Mouse (Mus musculus): ENCODE measurements around the gene Gm11563. TPM values are rescaled to one million over a fixed set of nuclear protein-coding genes. Genes with fewer than 3 reads are reported as not detected.
"Not testable (repeated sequence)": the region's sequence is repeated elsewhere in the genome, so short reads cannot be mapped to it uniquely, and the experiment has no call there.

Gm11563 gene
- total RNA-seq (2014; rRNA removed) (not detected in 2 replicates), polyA plus RNA-seq (2012; rRNA removed) (not detected in 2 replicates)

- H3K4me3 ChIP-seq (ENCODE audit: insufficient read depth, low read depth, low read length); H3K4me1 ChIP-seq (ENCODE audit: control insufficient read depth, insufficient read depth, low read length); DNase-seq (ENCODE audit: extremely low read depth, low read depth, low spot score); H3K27me3 ChIP-seq (ENCODE audit: control insufficient read depth, insufficient read depth, low read length); H3K79me2 ChIP-seq (ENCODE audit: control insufficient read depth, insufficient read depth, low read length); H3K27ac ChIP-seq (replicated peaks; ENCODE audit: insufficient read depth, low read depth, low read length); H3K9ac ChIP-seq (ENCODE audit: low read depth, low read length); H3K36me3 ChIP-seq (ENCODE audit: control insufficient read depth, insufficient read depth, low read length): not testable (repeated sequence)
- 77% methylated on average over 10 of the region's 10 CpGs for WGBS
Measured at GRCm38 (mm10) chr11:99658467-99659010, at the start of gene Gm11563. Gene Gm11563 (minus strand): TSS chr11:99658960.

- no peaks in the 10 kb centered on the region for H3K36me3 ChIP-seq (ENCODE audit: control insufficient read depth, insufficient read depth, low read length)
- no peak within 1 kb of the TSS for H3K4me3 ChIP-seq (ENCODE audit: insufficient read depth, low read depth, low read length)
- no peak for DNase-seq (ENCODE audit: extremely low read depth, low read depth, low spot score)
- H3K4me1 ChIP-seq (ENCODE audit: control insufficient read depth, insufficient read depth, low read length): no peaks in the 10 kb centered on the region
- H3K27ac ChIP-seq (replicated peaks; ENCODE audit: insufficient read depth, low read depth, low read length): no peak within 1 kb of the TSS
- no peak within 1 kb of the TSS for H3K9ac ChIP-seq (ENCODE audit: low read depth, low read length)
- 89% methylated on average over 1 of the region's 1 CpGs for WGBS
- no peaks in the 10 kb centered on the region for H3K27me3 ChIP-seq (ENCODE audit: control insufficient read depth, insufficient read depth, low read length)
- H3K79me2 ChIP-seq (ENCODE audit: control insufficient read depth, insufficient read depth, low read length): no peaks in the 10 kb centered on the region
- TF ChIP-seq CTCF (IDR thresholded peaks at IDR 0.05; ENCODE audit: low read depth, low read length) (no peak), POLR2A (IDR thresholded peaks at IDR 0.05; ENCODE audit: extremely low read depth, insufficient read depth, low read length) (no peak)
Measured at GRCm38 (mm10) chr11:99690463-99690862, 31.7 kb upstream of the Gm11563 start, which contains the start of gene Gm14190. Gene Gm14190 (minus strand): TSS chr11:99690740.

GRCm38 (mm10) chr11:99685235-99685634, 26.5 kb upstream of the Gm11563 start:
- H3K4me3 ChIP-seq (ENCODE audit: insufficient read depth, low read depth, low read length); H3K4me1 ChIP-seq (ENCODE audit: control insufficient read depth, insufficient read depth, low read length); DNase-seq (ENCODE audit: extremely low read depth, low read depth, low spot score); H3K27me3 ChIP-seq (ENCODE audit: control insufficient read depth, insufficient read depth, low read length); H3K36me3 ChIP-seq (ENCODE audit: control insufficient read depth, insufficient read depth, low read length); H3K79me2 ChIP-seq (ENCODE audit: control insufficient read depth, insufficient read depth, low read length); H3K27ac ChIP-seq (replicated peaks; ENCODE audit: insufficient read depth, low read depth, low read length); H3K9ac ChIP-seq (ENCODE audit: low read depth, low read length): not testable (repeated sequence)
- 77% methylated on average over 1 of the region's 1 CpGs for WGBS

- 83% methylated on average over 2 of the region's 2 CpGs for WGBS
- no peaks in the 10 kb centered on the region for H3K79me2 ChIP-seq (ENCODE audit: control insufficient read depth, insufficient read depth, low read length)
- no peak overlapping the region for H3K27ac ChIP-seq (replicated peaks; ENCODE audit: insufficient read depth, low read depth, low read length)
- no peak for DNase-seq (ENCODE audit: extremely low read depth, low read depth, low spot score)
- H3K4me3 ChIP-seq (ENCODE audit: insufficient read depth, low read depth, low read length): no peak overlapping the region
- no peaks in the 10 kb centered on the region for H3K27me3 ChIP-seq (ENCODE audit: control insufficient read depth, insufficient read depth, low read length)
- no peak overlapping the region for H3K9ac ChIP-seq (ENCODE audit: low read depth, low read length)
- H3K4me1 ChIP-seq (ENCODE audit: control insufficient read depth, insufficient read depth, low read length): no peaks in the 10 kb centered on the region
- no peak for TF ChIP-seq CTCF (IDR thresholded peaks at IDR 0.05; ENCODE audit: low read depth, low read length)
- TF ChIP-seq POLR2A (IDR thresholded peaks at IDR 0.05; ENCODE audit: extremely low read depth, insufficient read depth, low read length): no peak
- no peaks in the 10 kb centered on the region for H3K36me3 ChIP-seq (ENCODE audit: control insufficient read depth, insufficient read depth, low read length)
Measured at GRCm38 (mm10) chr11:99683481-99683880, 24.7 kb upstream of the Gm11563 start.

GRCm38 (mm10) chr11:99665860-99666259, 7.1 kb upstream of the Gm11563 start, which contains the start of gene Krtap4-6:
Gene Krtap4-6 (minus strand): TSS chr11:99665960.
- no peaks in the 10 kb centered on the region for H3K36me3 ChIP-seq (ENCODE audit: control insufficient read depth, insufficient read depth, low read length)

GRCm38 (mm10) chr11:99662802-99663201, 4.0 kb upstream of the Gm11563 start:
- no peaks in the 10 kb centered on the region for H3K36me3 ChIP-seq (ENCODE audit: control insufficient read depth, insufficient read depth, low read length)
- no peaks in the 10 kb centered on the region for H3K79me2 ChIP-seq (ENCODE audit: control insufficient read depth, insufficient read depth, low read length)
- H3K9ac ChIP-seq (ENCODE audit: low read depth, low read length): no peak overlapping the region
- H3K27me3 ChIP-seq (ENCODE audit: control insufficient read depth, insufficient read depth, low read length): peaks cover 3% of the 10 kb centered on the region; the same call in 1 of the 2 replicates
- TF ChIP-seq CTCF (IDR thresholded peaks at IDR 0.05; ENCODE audit: low read depth, low read length) (no peak), POLR2A (IDR thresholded peaks at IDR 0.05; ENCODE audit: extremely low read depth, insufficient read depth, low read length) (no peak)
- no peaks in the 10 kb centered on the region for H3K4me1 ChIP-seq (ENCODE audit: control insufficient read depth, insufficient read depth, low read length)
- H3K27ac ChIP-seq (replicated peaks; ENCODE audit: insufficient read depth, low read depth, low read length): no peak overlapping the region
- DNase-seq (ENCODE audit: extremely low read depth, low read depth, low spot score): no peak
- 88% methylated on average over 10 of the region's 10 CpGs for WGBS
- H3K4me3 ChIP-seq (ENCODE audit: insufficient read depth, low read depth, low read length): no peak overlapping the region

More at GRCm38 (mm10) chr11:99665860-99666259, 7.1 kb upstream of the Gm11563 start, which contains the start of gene Krtap4-6:
- no peaks in the 10 kb centered on the region for H3K79me2 ChIP-seq (ENCODE audit: control insufficient read depth, insufficient read depth, low read length)
- H3K9ac ChIP-seq (ENCODE audit: low read depth, low read length): no peak within 1 kb of the TSS
- no peak for TF ChIP-seq CTCF (IDR thresholded peaks at IDR 0.05; ENCODE audit: low read depth, low read length)
- TF ChIP-seq POLR2A (IDR thresholded peaks at IDR 0.05; ENCODE audit: extremely low read depth, insufficient read depth, low read length): no peak
- no peak within 1 kb of the TSS for H3K4me3 ChIP-seq (ENCODE audit: insufficient read depth, low read depth, low read length)
- no peak within 1 kb of the TSS for H3K27ac ChIP-seq (replicated peaks; ENCODE audit: insufficient read depth, low read depth, low read length)
- no peak for DNase-seq (ENCODE audit: extremely low read depth, low read depth, low spot score)
- H3K4me1 ChIP-seq (ENCODE audit: control insufficient read depth, insufficient read depth, low read length): no peaks in the 10 kb centered on the region
- no peaks in the 10 kb centered on the region for H3K27me3 ChIP-seq (ENCODE audit: control insufficient read depth, insufficient read depth, low read length)
